8 mouse cellular contexts compared by ENCODE assay signal in the genomic region with DNA sequence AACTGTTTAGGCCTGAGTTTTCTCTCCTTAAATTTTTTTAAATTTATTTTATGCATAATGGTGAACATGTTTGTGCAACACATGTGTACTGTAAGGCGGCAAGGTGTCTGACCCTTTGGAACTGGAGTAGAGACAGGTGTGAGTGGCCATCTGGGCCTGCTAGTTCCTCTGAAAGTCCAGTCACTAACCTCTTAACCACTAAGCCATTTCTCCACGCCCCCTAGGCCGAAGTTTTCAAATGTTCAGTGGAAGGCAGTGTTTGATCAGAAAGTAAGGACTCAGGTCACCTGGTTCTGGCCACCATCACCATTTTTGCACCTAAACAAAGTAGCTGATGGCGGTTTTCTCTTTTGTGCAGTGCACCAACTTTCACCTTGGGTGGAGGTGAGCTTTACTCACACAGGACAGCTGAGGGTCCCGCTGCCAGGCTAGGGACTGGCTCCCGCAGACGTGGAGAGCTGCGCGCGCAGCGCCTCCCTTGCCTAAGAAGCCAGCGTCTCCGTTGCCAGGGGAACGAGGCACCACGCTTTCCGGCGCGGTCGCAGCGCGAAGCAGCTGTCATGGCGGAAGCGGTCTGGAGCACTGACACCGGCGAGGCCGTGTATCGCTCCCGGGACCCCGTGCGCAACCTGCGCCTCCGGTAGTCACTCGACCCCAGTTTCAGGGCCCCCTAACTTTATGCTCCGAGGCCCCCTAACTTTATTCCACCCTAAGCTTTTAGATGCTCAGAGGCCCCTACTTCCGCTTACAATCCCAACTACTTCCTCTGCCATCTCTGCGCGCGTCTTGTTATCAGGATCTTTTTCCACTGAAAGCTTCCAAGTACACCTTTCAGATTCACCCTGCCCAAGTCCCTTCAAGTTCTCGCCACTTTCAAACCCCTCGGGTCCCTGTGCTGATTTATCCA. TPM values are rescaled to one million over a fixed set of nuclear protein-coding genes. Genes with fewer than 3 reads are reported as not detected.
DNase-seq lines count a peak whose midpoint lies in the region; ATAC-seq and TF ChIP-seq lines count a peak whose summit lies in the region.

A gene (plus strand): TSS at position 526 of the 907 bp plus-strand sequence.

- peak; percentile 93 for DNase-seq in gastrocnemius, postnatal 10 days
- peak; percentile 96 for DNase-seq in induced T-regulatory cell, adult 2 months (ENCODE audit: low read depth)
- DNase-seq in left cerebral cortex, adult 9 months (ENCODE audit: low spot score in 2 of 2) = peak; percentile 75 to 89
- peak; percentile 94 for DNase-seq in right cerebral cortex, postnatal 14 days
- peak; percentile 82 to 89 for DNase-seq in urinary bladder, postnatal 36 days (ENCODE audit: low spot score in 2 of 2)

- peak within 1 kb of the TSS; percentile 26 for H3K4me3 ChIP-seq in cortical plate, adult 2 months (ENCODE audit: insufficient read depth, low read length)

- TF ChIP-seq CTCF in cortical plate, adult 2 months (IDR thresholded peaks at IDR 0.05; ENCODE audit: extremely low read depth, insufficient read depth, low read length) = no peak

- TF ChIP-seq POLR2A in cortical plate, adult 2 months (IDR thresholded peaks at IDR 0.05; ENCODE audit: extremely low read depth, insufficient read depth, low read length) = peak; percentile 85

- H3K27ac ChIP-seq in cortical plate, adult 2 months (ENCODE audit: insufficient read depth, low read length) = no peak within 1 kb of the TSS

- peak; percentile 94 for ATAC-seq in activated CD4-positive, CD25-positive, alpha-beta regulatory T cell, adult 4 months
- ATAC-seq in megakaryocyte progenitor cell, adult 5-6 weeks (replicated peaks; ENCODE audit: poor library complexity) = peak; percentile 100

- H3K4me1 ChIP-seq in cortical plate, adult 2 months (ENCODE audit: control insufficient read depth, insufficient read depth, low read length) = peaks cover 1% of the 10 kb centered on the region; the same call in 1 of the 2 replicates

RNA-seq across cellular contexts. Expression of the gene that starts here (rescaled TPM):
- 1 to 10 TPM; 4.7 to 4.8 TPM for polyA plus RNA-seq in activated CD4-positive, CD25-positive, alpha-beta regulatory T cell, adult 4 months (2017; shearing (Covaris generic))
- polyA plus RNA-seq in cortical plate, adult 2 months (2012; rRNA removed) = 9.8 and 11.8 TPM in 2 replicates
- total RNA-seq in gastrocnemius, postnatal 10 days (2021) = 1 to 10 TPM; 2.9 to 3.0 TPM
- 3.0 and 4.7 TPM in 2 replicates for total RNA-seq in megakaryocyte progenitor cell, adult 5-6 weeks (2015)
- total RNA-seq in megakaryocyte progenitor cell, adult 5-6 weeks (2017) = 5.5 and 6.0 TPM in 2 replicates
